Mouse (Mus musculus) olfactory bulb, adult 2 months (tissue): ENCODE results near the gene Rsc1a1.

Experiments
- CTCF ChIP-seq: fragments of 200-500 bp; IDR thresholded peaks from 2 replicates; pipeline ENCODE4 v1.5.1; 2012; ENCODE audit warnings: low read depth, mild to moderate bottlenecking, low read length, moderate library complexity; ENCODE audit not compliant: insufficient read depth
- POLR2A ChIP-seq: fragments of 200-500 bp; IDR thresholded peaks from 2 replicates; pipeline ENCODE4 v1.6.1; 2012; ENCODE audit warnings: mild to moderate bottlenecking, low read depth, low read length, moderate library complexity; ENCODE audit not compliant: insufficient read depth

- no peak for TF ChIP-seq POLR2A
- no peak for TF ChIP-seq CTCF
Measured at GRCm38 (mm10) chr4:141704625-141705024, 19.2 kb upstream of the Rsc1a1 start.
